ENCODE assay signal across 11 mouse cellular contexts in genomic region chr1:182571148-182571547, GRCm38 (mm10). TPM values are rescaled to one million over a fixed set of nuclear protein-coding genes. Genes with fewer than 3 reads are reported as not detected.
DNase-seq lines count a peak whose midpoint lies in the region; ATAC-seq and TF ChIP-seq lines count a peak whose summit lies in the region.
"Had no signal": no experiment of that assay in that cellular context is flagged by ENCODE, and none has a peak within 500 bp of the region (broad histone marks: within the 10 kb centered on the region; RNA-seq: fewer than 3 reads in every experiment).

No protein-coding gene starts in this region.

- no peak overlapping the region for H3K27ac ChIP-seq in heart, postnatal 0 days (ENCODE audit: low read depth)
- no peak overlapping the region for H3K27ac ChIP-seq in heart, embryonic 11.5 days (ENCODE audit: low read depth, low read length)
- no peak overlapping the region for H3K27ac ChIP-seq in lung, embryonic 14.5 days (ENCODE audit: low read depth)
- no peak overlapping the region for H3K27ac ChIP-seq in stomach, postnatal 0 days (replicated peaks)
- no peak overlapping the region for H3K27ac ChIP-seq in forebrain, embryonic 12.5 days
- H3K27ac ChIP-seq: heart, embryonic 10.5 days; liver, embryonic 15.5 days had no signal

- H3K9ac ChIP-seq in heart, postnatal 0 days (replicated peaks; ENCODE audit: low read depth, low read length) = no peak overlapping the region
- H3K9ac ChIP-seq in heart, embryonic 11.5 days (ENCODE audit: low read depth, low read length) = no peak overlapping the region
- no peak overlapping the region for H3K9ac ChIP-seq in lung, embryonic 14.5 days
- H3K9ac ChIP-seq in stomach, postnatal 0 days (ENCODE audit: low read length) = no peak overlapping the region
- no peak overlapping the region; the same call in 1 of the 2 replicates for H3K9ac ChIP-seq in forebrain, embryonic 12.5 days
- H3K9ac ChIP-seq: liver, embryonic 15.5 days had no signal

- ATAC-seq in heart, postnatal 0 days (ENCODE audit: insufficient read depth, low read depth) = peak; percentile 39; the same call in 1 of the 2 replicates
- ATAC-seq in heart, embryonic 11.5 days (replicated peaks; ENCODE audit: insufficient number of reproducible peaks, low FRiP score, low TSS enrichment) = no peak
- peak; percentile 57 for ATAC-seq in lung, embryonic 14.5 days (ENCODE audit: insufficient read depth)
- peak; percentile 60 for ATAC-seq in stomach, postnatal 0 days (ENCODE audit: low FRiP score, low TSS enrichment)
- ATAC-seq in forebrain, embryonic 12.5 days (ENCODE audit: low FRiP score) = no peak
- ATAC-seq: hindbrain, embryonic 16.5 days had no signal

- H3K27me3 ChIP-seq in heart, postnatal 0 days (ENCODE audit: control insufficient read depth, insufficient read depth, low read length) = no peaks in the 10 kb centered on the region
- H3K27me3 ChIP-seq in heart, embryonic 11.5 days (ENCODE audit: control insufficient read depth, insufficient read depth, low read length) = no peaks in the 10 kb centered on the region
- H3K27me3 ChIP-seq in lung, embryonic 14.5 days (ENCODE audit: insufficient read depth, low read length) = no peaks in the 10 kb centered on the region
- H3K27me3 ChIP-seq in stomach, postnatal 0 days (ENCODE audit: control insufficient read depth, insufficient read depth, low read length) = no peaks in the 10 kb centered on the region
- H3K27me3 ChIP-seq in forebrain, embryonic 12.5 days = peaks cover 53% of the 10 kb centered on the region
- H3K27me3 ChIP-seq: liver, embryonic 15.5 days had no signal

- no peaks in the 10 kb centered on the region for H3K4me1 ChIP-seq in heart, postnatal 0 days (ENCODE audit: control insufficient read depth, insufficient read depth)
- no peaks in the 10 kb centered on the region for H3K4me1 ChIP-seq in heart, embryonic 11.5 days (ENCODE audit: control insufficient read depth, insufficient read depth, low read length)
- H3K4me1 ChIP-seq in lung, embryonic 14.5 days (ENCODE audit: insufficient read depth) = peaks cover 18% of the 10 kb centered on the region
- H3K4me1 ChIP-seq in stomach, postnatal 0 days (replicated peaks; ENCODE audit: control insufficient read depth, insufficient read depth) = no peaks in the 10 kb centered on the region
- peaks cover 23% of the 10 kb centered on the region for H3K4me1 ChIP-seq in forebrain, embryonic 12.5 days
- H3K4me1 ChIP-seq: liver, embryonic 15.5 days had no signal

- DNase-seq in heart, postnatal 0 days (ENCODE audit: low spot score) = peak; percentile 25
- peak; percentile 71 for DNase-seq in lung, embryonic 14.5 days
- DNase-seq in lung, postnatal 14 days = no peak
- DNase-seq in adrenal gland, postnatal 25 days = peak; percentile 32
- peak; percentile 36 for DNase-seq in stomach, postnatal 0 days (ENCODE audit: low spot score)
- DNase-seq: cerebellum, adult 2 months had no signal

- no peak for TF ChIP-seq EP300 in heart, postnatal 0 days (IDR thresholded peaks at IDR 0.05; ENCODE audit: low read depth)
- TF ChIP-seq EP300 in stomach, postnatal 0 days (optimal IDR thresholded peaks at IDR 0.05) = no peak

- no peaks in the 10 kb centered on the region for H3K9me3 ChIP-seq in heart, postnatal 0 days (replicated peaks; ENCODE audit: control insufficient read depth, low read length)
- H3K9me3 ChIP-seq in heart, embryonic 11.5 days (replicated peaks; ENCODE audit: control insufficient read depth, low read length) = no peaks in the 10 kb centered on the region
- no peaks in the 10 kb centered on the region for H3K9me3 ChIP-seq in lung, embryonic 14.5 days (ENCODE audit: low read depth, low read length)
- H3K9me3 ChIP-seq in stomach, postnatal 0 days (ENCODE audit: control insufficient read depth, low read length) = no peaks in the 10 kb centered on the region
- H3K9me3 ChIP-seq in forebrain, embryonic 12.5 days = no peaks in the 10 kb centered on the region
- H3K9me3 ChIP-seq: heart, embryonic 10.5 days; liver, embryonic 15.5 days had no signal

- no peak overlapping the region for H3K4me2 ChIP-seq in heart, postnatal 0 days (ENCODE audit: low read depth, low read length)
- no peak overlapping the region for H3K4me2 ChIP-seq in heart, embryonic 11.5 days
- H3K4me2 ChIP-seq in lung, embryonic 14.5 days = no peak overlapping the region
- H3K4me2 ChIP-seq in stomach, postnatal 0 days (replicated peaks; ENCODE audit: low read depth) = no peak overlapping the region
- H3K4me2 ChIP-seq in forebrain, embryonic 12.5 days = no peak overlapping the region
- H3K4me2 ChIP-seq: liver, embryonic 15.5 days had no signal

- no peaks in the 10 kb centered on the region for H3K36me3 ChIP-seq in heart, postnatal 0 days (replicated peaks; ENCODE audit: control insufficient read depth, insufficient read depth, low read length)
- H3K36me3 ChIP-seq in heart, embryonic 11.5 days (ENCODE audit: control insufficient read depth, insufficient read depth, low read length) = no peaks in the 10 kb centered on the region
- no peaks in the 10 kb centered on the region for H3K36me3 ChIP-seq in lung, embryonic 14.5 days (ENCODE audit: insufficient read depth)
- H3K36me3 ChIP-seq in stomach, postnatal 0 days (ENCODE audit: control insufficient read depth, insufficient read depth, low read length) = no peaks in the 10 kb centered on the region
- H3K36me3 ChIP-seq in forebrain, embryonic 12.5 days (replicated peaks) = no peaks in the 10 kb centered on the region
- H3K36me3 ChIP-seq: heart, embryonic 10.5 days; liver, embryonic 15.5 days had no signal

- TF ChIP-seq CTCF in heart, postnatal 0 days (IDR thresholded peaks at IDR 0.05; ENCODE audit: low read depth) = no peak
- no peak for TF ChIP-seq CTCF in lung, embryonic 14.5 days (IDR thresholded peaks at IDR 0.05; ENCODE audit: low read depth)
- no peak for TF ChIP-seq CTCF in stomach, postnatal 0 days (IDR thresholded peaks at IDR 0.05; ENCODE audit: low read depth)

- H3K4me3 ChIP-seq in heart, postnatal 0 days (ENCODE audit: low read depth, low read length) = no peak overlapping the region
- no peak overlapping the region for H3K4me3 ChIP-seq in heart, embryonic 11.5 days (ENCODE audit: low read depth, low read length)
- H3K4me3 ChIP-seq in lung, embryonic 14.5 days (ENCODE audit: low read depth, low read length) = no peak overlapping the region
- H3K4me3 ChIP-seq in stomach, postnatal 0 days (ENCODE audit: low read depth, low read length) = no peak overlapping the region
- no peak overlapping the region for H3K4me3 ChIP-seq in forebrain, embryonic 12.5 days (replicated peaks)
- H3K4me3 ChIP-seq: heart, embryonic 10.5 days; liver, embryonic 15.5 days had no signal

- WGBS in heart, postnatal 0 days = 19% methylated on average over 3 of the region's 3 CpGs
- WGBS in heart, embryonic 11.5 days (ENCODE audit: insufficient replicate concordance) = 54% methylated on average over 3 of the region's 3 CpGs
- 46% methylated on average over 3 of the region's 3 CpGs for WGBS in lung, embryonic 14.5 days
- WGBS in stomach, postnatal 0 days = 50% methylated on average over 3 of the region's 3 CpGs
- WGBS in forebrain, embryonic 12.5 days = 85% methylated on average over 3 of the region's 3 CpGs

RNA-seq across cellular contexts. Expression of gene Capn8, which starts 6.3 kb away (rescaled TPM):
- total RNA-seq in heart, postnatal 0 days (2014; rRNA removed; ENCODE audit: low replicate concordance) = not detected in 2 replicates
- not detected in 2 replicates for polyA plus RNA-seq in heart, postnatal 0 days (2015; fragmentation: Nextera tagmentation; extraction: Ambion mirVana)
- polyA plus RNA-seq in heart, embryonic 11.5 days (2014; fragmentation: Nextera tagmentation; extraction: Ambion mirVana) = not detected in 2 replicates
- not detected in 2 replicates for polyA plus RNA-seq in lung, embryonic 14.5 days (2014; fragmentation: Nextera tagmentation; extraction: Ambion mirVana)
- total RNA-seq in adrenal gland, postnatal 25 days (2021) = 0.30 TPM in 1 of 2 replicates, not detected in the other
- polyA plus RNA-seq in stomach, postnatal 0 days (2015; fragmentation: Nextera tagmentation; extraction: Ambion mirVana) = 10.1 and 12.8 TPM in 2 replicates
- 0.08 and 0.10 TPM in 2 replicates for polyA plus RNA-seq in forebrain, embryonic 12.5 days (2016; fragmentation: Nextera tagmentation; extraction: Ambion mirVana)
- polyA plus RNA-seq: liver, embryonic 15.5 days had no signal

RNA-seq across cellular contexts. Expression of gene Capn2, which starts 53.7 kb away (rescaled TPM):
- total RNA-seq in heart, postnatal 0 days (2014; rRNA removed; ENCODE audit: low replicate concordance) = 71.2 and 85.4 TPM in 2 replicates
- 56.8 and 62.6 TPM in 2 replicates for polyA plus RNA-seq in heart, postnatal 0 days (2015; fragmentation: Nextera tagmentation; extraction: Ambion mirVana)
- polyA plus RNA-seq in heart, embryonic 11.5 days (2014; fragmentation: Nextera tagmentation; extraction: Ambion mirVana) = 68.1 and 83.7 TPM in 2 replicates
- polyA plus RNA-seq in lung, embryonic 14.5 days (2014; fragmentation: Nextera tagmentation; extraction: Ambion mirVana) = 116 and 117 TPM in 2 replicates
- total RNA-seq in adrenal gland, postnatal 25 days (2021) = 52.1 and 56.2 TPM in 2 replicates
- polyA plus RNA-seq in stomach, postnatal 0 days (2015; fragmentation: Nextera tagmentation; extraction: Ambion mirVana) = 54.4 and 55.6 TPM in 2 replicates
- polyA plus RNA-seq in forebrain, embryonic 12.5 days (2016; fragmentation: Nextera tagmentation; extraction: Ambion mirVana) = 91.6 and 95.6 TPM in 2 replicates

Comparison
In these comparisons a context has a peak if more than half of its experiments do, and no peak if none do; other contexts are left out.
1. ATAC-seq: peak in heart, postnatal 0 days (single experiment), lung, embryonic 14.5 days (single experiment) and stomach, postnatal 0 days (single experiment); none in heart, embryonic 11.5 days (single experiment) and forebrain, embryonic 12.5 days (single experiment).
2. RNA of gene Capn8, which starts 6.3 kb away (polyA plus RNA-seq): 10.1 to 12.8 TPM in stomach, postnatal 0 days; 0.08 to 0.10 TPM in forebrain, embryonic 12.5 days, not detected in heart, postnatal 0 days, not detected in heart, embryonic 11.5 days and not detected in lung, embryonic 14.5 days; every median in the first group is over 10 times any median in the second.